Mouse (Mus musculus) forebrain, embryonic 10.5 days (tissue): Measurements from ENCODE around the gene Sox5. TPM values are rescaled to one million over a fixed set of nuclear protein-coding genes. Genes with fewer than 3 reads are reported as not detected.

ENCODE experiments used
- DNase-seq: peaks from one replicate; pipeline ENCODE4 v3.0.0-alpha.2; 2017; ENCODE audit warnings: low spot score; ENCODE audit errors: extremely low spot score
- H3K27ac ChIP-seq: fragments of 300-500 bp; sonication (generic); 2 replicates; pipeline ENCODE4 v1.5.1; 2016; ENCODE audit warnings: mild to moderate bottlenecking
- H3K27me3 ChIP-seq: fragments of 300-500 bp; sonication (generic); 2 replicates; pipeline ENCODE4 v1.6.1; 2016; ENCODE audit warnings: mild to moderate bottlenecking; ENCODE audit not compliant: poor library complexity, severe bottlenecking
- H3K36me3 ChIP-seq: fragments of 300-500 bp; sonication (generic); replicated peaks from 2 replicates; pipeline ENCODE4 v1.6.1; 2016; ENCODE audit warnings: mild to moderate bottlenecking, moderate library complexity
- H3K4me1 ChIP-seq: fragments of 300-500 bp; sonication (generic); 2 replicates; pipeline ENCODE4 v1.6.1; 2016
- H3K4me3 ChIP-seq: fragments of 300-500 bp; sonication (generic); 2 replicates; pipeline ENCODE4 v1.5.1; 2016; ENCODE audit warnings: mild to moderate bottlenecking, moderate library complexity
- H3K9me3 ChIP-seq: fragments of 300-500 bp; sonication (generic); 2 replicates; pipeline ENCODE4 v1.6.1; 2016; ENCODE audit warnings: mild to moderate bottlenecking, moderate library complexity
- WGBS: fragments of 180-500 bp; shearing (Covaris S2); methylation state at CpG from one replicate; pipeline ENCODE4 v1.1.7; 2016; 5-methylcytosine and 5-hydroxymethylcytosine counted together
- polyA plus RNA-seq: library from polyadenylated mRNA; unstranded; fragments of >200 nt; fragmentation: Nextera tagmentation; extraction: Ambion mirVana; gene quantifications from 2 replicates; pipeline ENCODE4 v1.2.1, GENCODE M21; 2016

The Sox5 gene
- polyA plus RNA-seq, 1 experiment from 2014 or later, result 66.2 TPM

DNA sequence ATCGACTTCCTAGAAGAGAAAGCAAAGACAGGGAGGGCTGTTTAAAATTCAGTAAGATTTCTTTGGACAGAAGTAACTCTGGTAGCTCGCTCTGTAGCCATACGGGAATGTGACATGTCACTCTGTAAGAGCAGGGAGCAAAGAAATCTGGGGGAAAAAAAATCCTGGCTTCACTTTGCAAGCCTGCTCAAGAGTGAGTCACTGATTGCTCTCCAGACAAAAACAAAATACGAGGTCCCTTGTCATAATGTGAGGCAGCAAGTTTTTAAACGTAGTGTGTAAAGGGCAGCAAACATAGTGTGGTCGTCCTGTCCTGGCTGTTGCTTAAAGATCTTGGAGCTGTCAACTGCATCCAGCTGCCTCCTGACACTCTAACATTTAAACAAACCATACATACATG lies 665.1 kb downstream of the Sox5 start:
- no peak overlapping the region for H3K27ac ChIP-seq
- WGBS, result 91% methylated on average over 6 of the region's 6 CpGs
- H3K4me1 ChIP-seq, result peaks cover 19% of the 10 kb centered on the region

DNA sequence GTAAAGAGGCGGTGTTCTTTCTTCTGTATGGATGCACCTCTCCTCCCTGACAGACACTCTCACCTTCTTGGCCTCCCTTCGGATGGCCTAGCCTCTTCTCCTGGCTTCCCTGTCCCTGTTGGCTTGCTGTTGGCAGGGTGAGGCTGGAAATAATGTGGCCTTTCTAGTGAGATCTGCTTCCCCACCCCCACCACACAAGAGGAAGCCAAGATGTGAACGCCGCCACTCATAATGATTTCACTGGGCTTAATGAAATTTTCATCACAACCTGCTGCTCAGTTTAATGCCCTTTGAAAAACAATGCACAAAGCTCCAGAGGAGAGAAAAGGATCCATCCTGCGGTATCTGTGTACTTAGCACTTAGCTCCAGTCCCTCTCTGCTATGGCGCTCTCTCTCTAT lies 670.2 kb downstream of the Sox5 start:
- WGBS, result 84% methylated on average over 6 of the region's 6 CpGs
- H3K4me1 ChIP-seq, result peaks cover 30% of the 10 kb centered on the region
- H3K9me3 ChIP-seq, result no peaks in the 10 kb centered on the region
- H3K36me3 ChIP-seq, result peaks cover 24% of the 10 kb centered on the region
- H3K27me3 ChIP-seq, result no peaks in the 10 kb centered on the region
- H3K4me3 ChIP-seq, result no peak overlapping the region
- DNase-seq, result no peak
- H3K27ac ChIP-seq, result no peak overlapping the region

More for the DNA sequence above, 665.1 kb downstream of the Sox5 start:
- Histone ChIP-seq H3K36me3 (peaks cover 26% of the 10 kb centered on the region), H3K27me3 (no peaks in the 10 kb centered on the region), H3K4me3 (no peak overlapping the region), H3K9me3 (no peaks in the 10 kb centered on the region)
- DNase-seq, result no peak

DNA sequence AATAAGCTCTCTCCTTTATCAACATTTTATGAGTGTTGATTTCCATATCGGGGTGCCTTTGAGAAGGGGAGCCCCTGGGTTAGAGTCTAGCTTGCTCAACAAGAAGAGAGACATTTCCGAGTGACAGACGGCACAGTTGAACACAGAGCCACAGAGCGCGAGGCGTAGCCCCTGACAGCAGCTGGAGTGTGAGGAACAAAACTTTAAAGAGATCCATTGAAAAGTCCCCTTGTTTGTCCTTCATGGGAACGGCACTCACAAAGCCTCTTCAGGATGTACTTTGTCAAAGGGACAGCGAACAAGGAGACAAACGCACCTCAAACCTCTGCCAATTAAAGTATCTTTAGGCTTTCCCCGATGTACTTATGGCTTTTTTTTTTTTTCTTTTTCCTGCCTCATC lies 674.9 kb downstream of the Sox5 start:
- Histone ChIP-seq H3K36me3 (peaks cover 15% of the 10 kb centered on the region), H3K27ac (peak overlapping the region; percentile 48; the same call in 1 of the 2 replicates), H3K4me1 (peaks cover 41% of the 10 kb centered on the region), H3K9me3 (no peaks in the 10 kb centered on the region), H3K4me3 (no peak overlapping the region), H3K27me3 (no peaks in the 10 kb centered on the region)
- WGBS, result 23% methylated on average over 10 of the region's 10 CpGs
- DNase-seq, result no peak

DNA sequence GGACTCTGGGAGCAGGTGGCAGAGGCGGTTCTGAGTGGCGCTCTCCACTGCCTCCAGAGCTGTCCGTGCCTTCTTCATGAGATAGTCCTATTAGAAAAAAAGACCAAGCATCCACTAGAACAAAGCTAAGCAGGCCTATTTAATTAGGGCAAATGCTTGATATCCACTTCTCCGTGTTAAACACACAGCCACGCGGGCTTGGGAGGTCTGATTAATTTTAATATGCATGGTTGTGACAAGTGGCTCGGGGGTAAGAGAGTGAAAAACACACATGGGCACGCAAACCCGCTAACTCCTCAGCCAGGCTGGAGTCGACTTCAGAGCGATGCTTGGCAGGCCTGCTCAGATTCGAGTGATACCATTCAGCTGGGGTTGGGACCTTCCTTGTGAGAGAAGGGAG lies 676.1 kb downstream of the Sox5 start:
- Histone ChIP-seq H3K4me3 (no peak overlapping the region), H3K27ac (no peak overlapping the region), H3K9me3 (peaks cover 4% of the 10 kb centered on the region; the same call in 1 of the 2 replicates), H3K27me3 (no peaks in the 10 kb centered on the region), H3K4me1 (peaks cover 35% of the 10 kb centered on the region), H3K36me3 (peaks cover 23% of the 10 kb centered on the region)
- DNase-seq, result no peak
- WGBS, result 92% methylated on average over 12 of the region's 12 CpGs

DNA sequence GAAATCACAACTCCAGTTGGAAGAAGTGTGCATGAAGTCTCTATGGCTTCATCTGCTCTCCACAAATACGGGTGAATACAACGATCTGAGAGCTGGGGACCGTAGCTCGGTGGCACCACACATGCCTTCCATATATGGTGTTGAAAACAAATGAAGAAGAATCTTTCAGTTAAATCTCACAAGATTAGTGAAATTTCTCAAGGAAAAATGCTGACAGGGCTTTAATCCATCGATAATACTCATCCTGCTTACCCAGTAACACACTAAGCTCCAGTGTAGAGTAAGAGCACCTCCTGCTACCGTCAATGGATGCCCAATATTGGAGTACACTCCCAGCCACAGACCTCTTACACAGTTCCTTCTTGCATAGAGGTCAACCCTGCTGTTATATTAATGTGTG lies 678.2 kb downstream of the Sox5 start:
- 95% methylated on average over 6 of the region's 6 CpGs for WGBS
- DNase-seq, result no peak
- peaks cover 4% of the 10 kb centered on the region; the same call in 1 of the 2 replicates for H3K9me3 ChIP-seq
- H3K4me1 ChIP-seq, result peaks cover 34% of the 10 kb centered on the region
- no peaks in the 10 kb centered on the region for H3K27me3 ChIP-seq
- H3K27ac ChIP-seq, result no peak overlapping the region
- no peak overlapping the region for H3K4me3 ChIP-seq
- H3K36me3 ChIP-seq, result peaks cover 23% of the 10 kb centered on the region

DNA sequence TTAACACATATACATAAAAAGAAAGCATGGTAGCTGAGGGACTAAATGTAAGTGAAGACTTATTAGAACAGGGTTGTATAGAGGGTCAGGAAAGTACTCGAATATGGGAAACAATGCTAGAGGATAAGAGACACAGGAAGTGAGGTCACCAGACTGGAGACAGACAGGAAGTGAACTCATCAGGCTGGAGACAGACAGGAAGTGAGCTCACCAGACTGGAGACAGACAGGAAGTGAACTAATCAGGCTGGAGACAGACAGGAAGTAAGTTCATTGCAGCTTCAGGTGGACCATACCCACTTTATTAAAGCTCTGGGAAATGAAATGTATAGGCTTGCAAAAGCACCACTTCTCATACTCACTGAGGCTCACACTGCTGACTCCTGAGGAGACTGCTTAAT lies 680.9 kb downstream of the Sox5 start:
- no peak overlapping the region for H3K4me3 ChIP-seq
- H3K4me1 ChIP-seq, result peaks cover 21% of the 10 kb centered on the region
- WGBS, result 92% methylated on average over 1 of the region's 1 CpGs

DNA sequence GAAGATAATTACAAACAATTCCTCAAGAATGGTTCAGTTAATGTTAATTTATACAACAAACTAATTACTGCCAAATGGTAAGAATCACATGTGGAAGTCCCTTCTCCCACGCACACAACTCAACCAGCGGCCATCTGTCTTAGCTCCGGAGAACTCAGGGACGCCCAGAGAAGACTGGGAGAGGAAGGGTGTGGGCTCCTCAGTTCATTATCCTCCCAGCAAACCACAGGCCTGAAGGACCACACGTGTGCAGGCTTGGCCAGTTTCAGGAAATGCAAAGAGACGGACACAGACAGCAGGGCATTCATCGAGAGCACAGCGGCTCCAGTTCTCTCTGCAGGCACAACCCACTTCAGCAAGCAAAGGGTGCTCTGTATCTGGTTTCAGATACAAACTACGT lies 683.7 kb downstream of the Sox5 start:
- DNase-seq, result no peak
- 53% methylated on average over 9 of the region's 9 CpGs for WGBS
- Histone ChIP-seq H3K27ac (0 out of 2 replicates have a peak overlapping the region, but pooled peaks have one; percentile 33), H3K4me3 (no peak overlapping the region), H3K27me3 (no peaks in the 10 kb centered on the region), H3K36me3 (peaks cover 10% of the 10 kb centered on the region), H3K4me1 (peaks cover 38% of the 10 kb centered on the region), H3K9me3 (peaks cover 4% of the 10 kb centered on the region; the same call in 1 of the 2 replicates)

More for the DNA sequence above, 680.9 kb downstream of the Sox5 start:
- Histone ChIP-seq H3K9me3 (peaks cover 4% of the 10 kb centered on the region; the same call in 1 of the 2 replicates), H3K36me3 (peaks cover 23% of the 10 kb centered on the region), H3K27ac (no peak overlapping the region), H3K27me3 (no peaks in the 10 kb centered on the region)
- DNase-seq, result no peak

DNA sequence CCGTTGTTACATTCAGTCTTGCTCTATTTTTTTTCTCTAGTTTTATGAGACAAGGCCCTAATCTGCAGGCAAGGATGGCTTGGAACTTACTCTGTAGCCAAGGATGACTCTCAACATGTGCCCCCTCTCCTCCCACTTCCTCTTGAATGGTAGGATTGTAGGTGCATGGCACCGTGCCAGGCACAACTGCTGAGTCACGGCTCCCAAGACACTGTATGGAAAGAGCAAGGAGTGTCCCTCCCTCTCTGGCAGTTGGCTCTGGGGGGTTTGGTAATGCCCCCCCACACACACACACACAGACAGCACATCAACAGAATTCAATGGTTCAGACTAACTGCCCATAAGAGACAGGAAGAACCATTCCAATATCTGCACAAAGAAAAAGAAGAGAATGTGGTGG lies 693.5 kb downstream of the Sox5 start:
- no peak for DNase-seq
- WGBS, result 94% methylated on average over 3 of the region's 3 CpGs
- Histone ChIP-seq H3K27ac (0 out of 2 replicates have a peak overlapping the region, but pooled peaks have one; percentile 30), H3K36me3 (peaks cover 11% of the 10 kb centered on the region), H3K27me3 (no peaks in the 10 kb centered on the region), H3K4me3 (no peak overlapping the region), H3K9me3 (no peaks in the 10 kb centered on the region), H3K4me1 (0 out of 2 replicates have a peak, but pooled peaks cover 3% of the 10 kb centered on the region)

DNA sequence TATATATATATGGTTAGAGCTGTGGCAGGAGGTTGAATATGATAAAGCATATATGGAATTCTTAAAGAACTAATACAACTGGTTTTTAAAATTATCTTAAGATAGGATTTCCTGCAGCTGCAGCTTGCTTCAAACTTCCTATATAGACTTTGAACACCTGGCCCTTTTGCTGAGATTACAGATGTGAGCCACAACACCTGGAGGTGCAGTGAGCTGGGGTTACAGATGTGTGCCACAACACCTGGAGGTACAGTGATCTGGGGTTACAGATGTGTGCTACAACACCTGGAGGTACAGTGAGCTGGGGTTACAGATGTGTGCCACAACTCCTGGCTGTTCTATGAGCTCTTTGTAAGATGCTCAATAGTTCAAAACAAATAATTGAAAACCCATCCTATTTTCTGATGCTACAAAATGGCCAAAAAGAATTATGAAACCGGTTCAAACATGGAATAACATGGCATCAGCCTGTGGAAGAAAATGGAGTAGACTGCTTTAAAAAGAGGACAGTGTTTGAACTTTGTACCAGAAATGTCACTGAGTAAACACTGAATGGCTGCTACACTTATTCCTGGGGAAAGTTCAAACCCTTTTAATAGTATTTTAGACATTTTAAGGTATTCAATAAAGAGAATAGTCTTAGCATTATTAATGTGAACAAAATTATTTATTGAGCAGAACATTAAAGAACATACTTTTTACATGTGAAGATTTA lies 695.5 kb downstream of the Sox5 start:
- WGBS, result 91% methylated on average over 1 of the region's 1 CpGs
- Histone ChIP-seq H3K4me3 (no peak overlapping the region), H3K36me3 (peaks cover 13% of the 10 kb centered on the region), H3K4me1 (0 out of 2 replicates have a peak, but pooled peaks cover 3% of the 10 kb centered on the region), H3K27me3 (no peaks in the 10 kb centered on the region), H3K9me3 (no peaks in the 10 kb centered on the region), H3K27ac (no peak overlapping the region)
- no peak for DNase-seq

DNA sequence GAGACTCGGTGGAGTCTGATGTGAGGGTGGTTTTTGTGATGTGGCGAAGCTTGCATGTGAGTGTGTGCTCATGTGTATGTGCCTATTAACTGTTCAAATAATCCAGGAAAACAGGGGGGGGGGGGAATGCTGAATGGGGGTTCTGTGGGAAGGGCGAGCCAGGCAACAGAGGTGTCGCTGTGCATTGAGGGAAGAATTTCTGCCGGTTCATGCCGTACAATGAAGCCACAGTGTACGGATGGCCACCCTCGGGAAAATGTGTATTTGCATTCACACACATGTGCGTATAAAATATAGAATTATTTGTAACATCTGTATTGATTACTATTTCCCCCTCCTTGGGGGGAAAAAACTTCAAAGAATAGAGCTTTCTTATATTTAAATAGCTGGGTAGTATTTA lies 699.5 kb downstream of the Sox5 start:
- H3K9me3 ChIP-seq, result no peaks in the 10 kb centered on the region
- DNase-seq, result no peak
- H3K27ac ChIP-seq, result no peak overlapping the region
- no peak overlapping the region for H3K4me3 ChIP-seq
- no peaks in the 10 kb centered on the region for H3K27me3 ChIP-seq
- 95% methylated on average over 9 of the region's 9 CpGs for WGBS
- no peaks in the 10 kb centered on the region for H3K4me1 ChIP-seq
- peaks cover 9% of the 10 kb centered on the region; the same call in 1 of the 2 replicates for H3K36me3 ChIP-seq

DNA sequence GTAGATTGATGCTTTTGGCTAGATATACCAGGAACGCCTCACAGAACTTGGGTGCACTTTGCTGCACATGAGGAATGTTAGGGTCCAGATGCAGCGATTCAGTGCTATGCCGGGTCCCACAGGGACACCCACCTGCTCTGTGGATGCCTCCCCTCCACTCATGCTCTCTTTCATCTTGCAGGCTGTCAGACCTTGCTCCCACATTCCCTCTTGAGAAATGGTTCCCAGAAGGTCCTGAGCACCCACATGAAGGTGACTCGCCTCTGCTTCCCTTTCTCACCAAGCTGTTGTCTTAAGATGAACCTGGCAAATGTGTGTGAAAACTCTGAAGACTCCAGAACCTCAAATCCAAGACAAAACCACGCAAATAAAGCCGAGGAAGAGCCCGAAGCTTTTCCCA lies 704.0 kb downstream of the Sox5 start:
- DNase-seq, result no peak
- H3K4me1 ChIP-seq, result no peaks in the 10 kb centered on the region; the same call in 1 of the 2 replicates
- WGBS, result 94% methylated on average over 7 of the region's 7 CpGs
- H3K9me3 ChIP-seq, result no peaks in the 10 kb centered on the region
- H3K27ac ChIP-seq, result no peak overlapping the region
- no peak overlapping the region for H3K4me3 ChIP-seq
- no peaks in the 10 kb centered on the region for H3K27me3 ChIP-seq
- H3K36me3 ChIP-seq, result 0 out of 2 replicates have a peak, but pooled peaks cover 7% of the 10 kb centered on the region

DNA sequence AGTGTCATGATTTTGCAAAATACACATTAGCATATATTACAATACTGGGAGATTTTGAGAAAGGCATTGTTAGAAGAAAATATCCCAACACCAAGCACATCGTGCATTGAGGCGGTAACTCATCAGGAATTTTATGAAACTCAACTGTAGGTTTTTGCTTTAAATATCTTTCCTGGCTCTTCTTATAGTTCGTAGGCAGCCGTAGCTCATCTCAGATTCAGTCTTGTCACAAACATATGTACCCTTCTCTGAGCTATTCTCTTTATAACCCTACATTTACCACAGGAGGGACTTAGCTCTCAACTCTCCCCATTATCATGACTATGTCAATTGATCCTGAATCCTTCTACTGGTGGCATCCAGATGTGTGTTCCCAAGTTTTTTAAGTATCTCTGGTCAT lies 705.4 kb downstream of the Sox5 start:
- no peaks in the 10 kb centered on the region; the same call in 1 of the 2 replicates for H3K4me1 ChIP-seq
- 0 out of 2 replicates have a peak, but pooled peaks cover 6% of the 10 kb centered on the region for H3K36me3 ChIP-seq
- H3K27me3 ChIP-seq, result no peaks in the 10 kb centered on the region
- no peak overlapping the region for H3K4me3 ChIP-seq
- H3K27ac ChIP-seq, result no peak overlapping the region
- no peaks in the 10 kb centered on the region for H3K9me3 ChIP-seq
- WGBS, result 97% methylated on average over 4 of the region's 4 CpGs
- no peak for DNase-seq

DNA sequence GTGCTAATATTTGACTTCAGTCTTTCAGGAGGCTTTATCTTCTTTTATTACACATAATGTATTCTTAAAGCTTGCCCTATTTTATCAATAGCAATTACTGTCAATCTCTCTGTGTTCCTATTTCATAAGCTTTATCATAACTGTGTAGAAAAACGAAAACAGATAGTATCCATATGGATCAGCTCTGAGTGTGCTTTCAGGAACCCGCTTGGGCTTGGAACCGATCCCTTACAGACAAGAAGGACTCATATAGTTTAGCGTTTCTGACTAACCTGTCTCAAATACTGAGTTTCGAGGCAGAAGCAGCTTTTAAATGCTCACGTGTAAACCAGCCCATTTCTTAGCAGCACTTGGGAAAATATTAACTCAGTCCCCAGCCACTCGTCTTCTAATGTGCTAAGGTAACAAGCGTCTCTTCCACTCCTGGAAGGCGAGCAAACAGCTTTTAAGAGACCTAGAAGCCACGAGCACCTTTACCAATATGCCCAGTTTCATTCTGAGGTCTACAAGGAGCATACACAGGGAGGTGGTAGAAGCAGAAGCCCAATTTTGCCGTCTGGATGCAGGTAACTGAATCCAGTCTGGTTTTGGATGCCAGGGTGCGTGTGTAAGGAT lies 706.3 kb downstream of the Sox5 start:
- H3K27ac ChIP-seq, result no peak overlapping the region
- H3K36me3 ChIP-seq, result no peaks in the 10 kb centered on the region
- H3K4me1 ChIP-seq, result no peaks in the 10 kb centered on the region; the same call in 1 of the 2 replicates
- DNase-seq, result no peak
- no peaks in the 10 kb centered on the region for H3K27me3 ChIP-seq
- no peak overlapping the region for H3K4me3 ChIP-seq
- H3K9me3 ChIP-seq, result no peaks in the 10 kb centered on the region
- WGBS, result 90% methylated on average over 12 of the region's 12 CpGs
